Mouse (Mus musculus) embryonic facial prominence, embryonic 14.5 days (tissue): ENCODE data around the gene Dgcr2. TPM values are rescaled to one million over a fixed set of nuclear protein-coding genes. Genes with fewer than 3 reads are reported as not detected.

Experiments
- polyA plus RNA-seq: library from polyadenylated mRNA; unstranded; fragments of >200 nt; fragmentation: Nextera tagmentation; extraction: Ambion mirVana; gene quantifications from 2 replicates; pipeline ENCODE4 v1.2.1, GENCODE M21; 2014

The Dgcr2 gene
- polyA plus RNA-seq, 1 experiment from 2014 or later = 81.9 TPM

Other genes starting within 250 kb of the Dgcr2 start
- 35.2 and 36.1 TPM in 2 replicates for gene Med15, start 165.7 kb downstream of the Dgcr2 start, polyA plus RNA-seq
- 77.1 and 90.9 TPM in 2 replicates for gene Klhl22, start 138.9 kb downstream of the Dgcr2 start, polyA plus RNA-seq
- 34.5 and 35.8 TPM in 2 replicates for gene Scarf2, start 101.3 kb downstream of the Dgcr2 start, polyA plus RNA-seq
- gene B830017H08Rik, start 65.4 kb downstream of the Dgcr2 start, polyA plus RNA-seq = 0.26 and 0.46 TPM in 2 replicates
- gene Car15, start 60.2 kb downstream of the Dgcr2 start, polyA plus RNA-seq = 2.4 and 3.0 TPM in 2 replicates
- gene Gm20518, start 6.9 kb downstream of the Dgcr2 start, polyA plus RNA-seq = 0.12 and 0.19 TPM in 2 replicates
- not detected in 2 replicates for gene Tssk1, start 4.3 kb downstream of the Dgcr2 start, polyA plus RNA-seq
- gene Tssk2, start 75 bp upstream of the Dgcr2 start, polyA plus RNA-seq = 0.13 TPM in 1 of 2 replicates, not detected in the other
- 26.2 and 28.7 TPM in 2 replicates for gene Ess2, start 12.8 kb upstream of the Dgcr2 start, polyA plus RNA-seq
- not detected in 2 replicates for gene Gsc2, start 16.5 kb upstream of the Dgcr2 start, polyA plus RNA-seq
- 56.6 and 60.3 TPM in 2 replicates for gene Slc25a1, start 29.7 kb upstream of the Dgcr2 start, polyA plus RNA-seq
- gene Vpreb2, start 81.9 kb upstream of the Dgcr2 start, polyA plus RNA-seq = 0.31 TPM in 1 of 2 replicates, not detected in the other
- 89.9 and 96.8 TPM in 2 replicates for gene Dgcr6, start 154.3 kb upstream of the Dgcr2 start, polyA plus RNA-seq
- 7.2 and 7.7 TPM in 2 replicates for gene Prodh, start 191.6 kb upstream of the Dgcr2 start, polyA plus RNA-seq
- 4.3 and 5.1 TPM in 2 replicates for gene Rtn4r, start 229.1 kb upstream of the Dgcr2 start, polyA plus RNA-seq